Mouse (Mus musculus): ENCODE measurements around the gene Man1c1. TPM values are rescaled to one million over a fixed set of nuclear protein-coding genes. Genes with fewer than 3 reads are reported as not detected.

Gene Man1c1
- polyA plus RNA-seq, 1 experiment from 2014 or later = 4.4 TPM

- WGBS = 57% methylated on average over 7 of the region's 7 CpGs
Measured at GRCm38 (mm10) chr4:134639325-134639724, 64.8 kb downstream of the Man1c1 start.

GRCm38 (mm10) chr4:134638111-134638550 lies 66.0 kb downstream of the Man1c1 start:
- no peaks in the 10 kb centered on the region for H3K36me3 ChIP-seq (ENCODE audit: control insufficient read depth, insufficient read depth)
- no peak overlapping the region for H3K4me3 ChIP-seq (ENCODE audit: low read length)
- no peak overlapping the region for H3K9ac ChIP-seq (ENCODE audit: low read length)
- H3K27ac ChIP-seq (ENCODE audit: low read length) = no peak overlapping the region
- no peak overlapping the region for H3K4me2 ChIP-seq (ENCODE audit: low read depth, low read length)
- ATAC-seq (replicated peaks; ENCODE audit: extremely low read depth, insufficient read depth, low FRiP score) = no peak
- H3K4me1 ChIP-seq (ENCODE audit: control insufficient read depth, insufficient read depth, low read length) = peaks cover 11% of the 10 kb centered on the region
- no peaks in the 10 kb centered on the region for H3K27me3 ChIP-seq (ENCODE audit: control insufficient read depth, insufficient read depth, low read length)
- peaks cover 7% of the 10 kb centered on the region for H3K9me3 ChIP-seq (replicated peaks; ENCODE audit: control insufficient read depth, low read length)
- 24% methylated on average over 5 of the region's 5 CpGs for WGBS

More at GRCm38 (mm10) chr4:134639325-134639724, 64.8 kb downstream of the Man1c1 start:
- Histone ChIP-seq H3K27ac (ENCODE audit: low read length) (no peak overlapping the region), H3K27me3 (ENCODE audit: control insufficient read depth, insufficient read depth, low read length) (no peaks in the 10 kb centered on the region), H3K4me2 (ENCODE audit: low read depth, low read length) (no peak overlapping the region), H3K4me3 (ENCODE audit: low read length) (no peak overlapping the region), H3K36me3 (ENCODE audit: control insufficient read depth, insufficient read depth) (no peaks in the 10 kb centered on the region), H3K9ac (ENCODE audit: low read length) (no peak overlapping the region), H3K9me3 (replicated peaks; ENCODE audit: control insufficient read depth, low read length) (peaks cover 7% of the 10 kb centered on the region), H3K4me1 (ENCODE audit: control insufficient read depth, insufficient read depth, low read length) (peaks cover 8% of the 10 kb centered on the region; the same call in 1 of the 2 replicates)
- no peak for ATAC-seq (replicated peaks; ENCODE audit: extremely low read depth, insufficient read depth, low FRiP score)

GRCm38 (mm10) chr4:134636406-134636805 lies 67.7 kb downstream of the Man1c1 start:
- Histone ChIP-seq H3K4me1 (ENCODE audit: control insufficient read depth, insufficient read depth, low read length) (peaks cover 28% of the 10 kb centered on the region), H3K4me3 (ENCODE audit: low read length) (no peak overlapping the region), H3K27me3 (ENCODE audit: control insufficient read depth, insufficient read depth, low read length) (no peaks in the 10 kb centered on the region), H3K27ac (ENCODE audit: low read length) (no peak overlapping the region), H3K9ac (ENCODE audit: low read length) (no peak overlapping the region), H3K4me2 (ENCODE audit: low read depth, low read length) (no peak overlapping the region), H3K9me3 (replicated peaks; ENCODE audit: control insufficient read depth, low read length) (peaks cover 7% of the 10 kb centered on the region), H3K36me3 (ENCODE audit: control insufficient read depth, insufficient read depth) (no peaks in the 10 kb centered on the region)
- 61% methylated on average over 8 of the region's 8 CpGs for WGBS
- no peak for ATAC-seq (replicated peaks; ENCODE audit: extremely low read depth, insufficient read depth, low FRiP score)

GRCm38 (mm10) chr4:134634001-134634400 lies 70.1 kb downstream of the Man1c1 start:
- Histone ChIP-seq H3K4me2 (ENCODE audit: low read depth, low read length) (no peak overlapping the region), H3K9me3 (replicated peaks; ENCODE audit: control insufficient read depth, low read length) (peaks cover 7% of the 10 kb centered on the region), H3K36me3 (ENCODE audit: control insufficient read depth, insufficient read depth) (no peaks in the 10 kb centered on the region), H3K4me1 (ENCODE audit: control insufficient read depth, insufficient read depth, low read length) (peaks cover 28% of the 10 kb centered on the region), H3K9ac (ENCODE audit: low read length) (no peak overlapping the region), H3K27me3 (ENCODE audit: control insufficient read depth, insufficient read depth, low read length) (no peaks in the 10 kb centered on the region), H3K4me3 (ENCODE audit: low read length) (no peak overlapping the region), H3K27ac (ENCODE audit: low read length) (no peak overlapping the region)
- no peak for ATAC-seq (replicated peaks; ENCODE audit: extremely low read depth, insufficient read depth, low FRiP score)
- 78% methylated on average over 13 of the region's 13 CpGs for WGBS

- Histone ChIP-seq H3K4me3 (ENCODE audit: low read length) (no peak overlapping the region), H3K9me3 (replicated peaks; ENCODE audit: control insufficient read depth, low read length) (no peaks in the 10 kb centered on the region), H3K36me3 (ENCODE audit: control insufficient read depth, insufficient read depth) (no peaks in the 10 kb centered on the region), H3K4me1 (ENCODE audit: control insufficient read depth, insufficient read depth, low read length) (peaks cover 42% of the 10 kb centered on the region), H3K27ac (ENCODE audit: low read length) (peak overlapping the region; percentile 97), H3K9ac (ENCODE audit: low read length) (peak overlapping the region; percentile 21), H3K4me2 (ENCODE audit: low read depth, low read length) (peak overlapping the region; percentile 20; the same call in 1 of the 2 replicates), H3K27me3 (ENCODE audit: control insufficient read depth, insufficient read depth, low read length) (no peaks in the 10 kb centered on the region)
- peak; percentile 69 for ATAC-seq (replicated peaks; ENCODE audit: extremely low read depth, insufficient read depth, low FRiP score)
- 26% methylated on average over 13 of the region's 13 CpGs for WGBS
Measured at GRCm38 (mm10) chr4:134632131-134632711, 71.9 kb downstream of the Man1c1 start.

- Histone ChIP-seq H3K4me3 (ENCODE audit: low read length) (no peak overlapping the region), H3K9ac (ENCODE audit: low read length) (peak overlapping the region; percentile 21), H3K9me3 (replicated peaks; ENCODE audit: control insufficient read depth, low read length) (no peaks in the 10 kb centered on the region), H3K27ac (ENCODE audit: low read length) (peak overlapping the region; percentile 97), H3K4me2 (ENCODE audit: low read depth, low read length) (no peak overlapping the region), H3K36me3 (ENCODE audit: control insufficient read depth, insufficient read depth) (no peaks in the 10 kb centered on the region), H3K4me1 (ENCODE audit: control insufficient read depth, insufficient read depth, low read length) (peaks cover 48% of the 10 kb centered on the region), H3K27me3 (ENCODE audit: control insufficient read depth, insufficient read depth, low read length) (no peaks in the 10 kb centered on the region)
- 67% methylated on average over 14 of the region's 14 CpGs for WGBS
- no peak for ATAC-seq (replicated peaks; ENCODE audit: extremely low read depth, insufficient read depth, low FRiP score)
Measured at GRCm38 (mm10) chr4:134631471-134632130, 72.5 kb downstream of the Man1c1 start.

GRCm38 (mm10) chr4:134628575-134629384 lies 75.3 kb downstream of the Man1c1 start:
- 0 out of 2 replicates have a peak, but pooled peaks have one; percentile 10 for ATAC-seq (replicated peaks; ENCODE audit: extremely low read depth, insufficient read depth, low FRiP score)
- H3K9ac ChIP-seq (ENCODE audit: low read length) = peak overlapping the region; percentile 65
- WGBS = 35% methylated on average over 10 of the region's 10 CpGs

GRCm38 (mm10) chr4:134628058-134628457 lies 76.0 kb downstream of the Man1c1 start:
- Histone ChIP-seq H3K4me2 (ENCODE audit: low read depth, low read length) (peak overlapping the region; percentile 11; the same call in 1 of the 2 replicates), H3K9me3 (replicated peaks; ENCODE audit: control insufficient read depth, low read length) (no peaks in the 10 kb centered on the region), H3K27me3 (ENCODE audit: control insufficient read depth, insufficient read depth, low read length) (no peaks in the 10 kb centered on the region), H3K36me3 (ENCODE audit: control insufficient read depth, insufficient read depth) (no peaks in the 10 kb centered on the region), H3K4me1 (ENCODE audit: control insufficient read depth, insufficient read depth, low read length) (peaks cover 62% of the 10 kb centered on the region), H3K4me3 (ENCODE audit: low read length) (no peak overlapping the region), H3K9ac (ENCODE audit: low read length) (peak overlapping the region; percentile 52), H3K27ac (ENCODE audit: low read length) (peak overlapping the region; percentile 93)
- ATAC-seq (replicated peaks; ENCODE audit: extremely low read depth, insufficient read depth, low FRiP score) = peak; percentile 81
- 28% methylated on average over 7 of the region's 7 CpGs for WGBS

More at GRCm38 (mm10) chr4:134628575-134629384, 75.3 kb downstream of the Man1c1 start:
- H3K4me2 ChIP-seq (ENCODE audit: low read depth, low read length) = peak overlapping the region; percentile 13; the same call in 1 of the 2 replicates
- H3K4me1 ChIP-seq (ENCODE audit: control insufficient read depth, insufficient read depth, low read length) = peaks cover 65% of the 10 kb centered on the region
- H3K9me3 ChIP-seq (replicated peaks; ENCODE audit: control insufficient read depth, low read length) = no peaks in the 10 kb centered on the region
- no peaks in the 10 kb centered on the region for H3K36me3 ChIP-seq (ENCODE audit: control insufficient read depth, insufficient read depth)
- no peaks in the 10 kb centered on the region for H3K27me3 ChIP-seq (ENCODE audit: control insufficient read depth, insufficient read depth, low read length)
- no peak overlapping the region for H3K4me3 ChIP-seq (ENCODE audit: low read length)
- H3K27ac ChIP-seq (ENCODE audit: low read length) = peak overlapping the region; percentile 93

Measured in heart, embryonic 16.5 days (tissue).